Mouse (Mus musculus): ENCODE results near the gene Pcdh15.

Gene Pcdh15

DNA sequence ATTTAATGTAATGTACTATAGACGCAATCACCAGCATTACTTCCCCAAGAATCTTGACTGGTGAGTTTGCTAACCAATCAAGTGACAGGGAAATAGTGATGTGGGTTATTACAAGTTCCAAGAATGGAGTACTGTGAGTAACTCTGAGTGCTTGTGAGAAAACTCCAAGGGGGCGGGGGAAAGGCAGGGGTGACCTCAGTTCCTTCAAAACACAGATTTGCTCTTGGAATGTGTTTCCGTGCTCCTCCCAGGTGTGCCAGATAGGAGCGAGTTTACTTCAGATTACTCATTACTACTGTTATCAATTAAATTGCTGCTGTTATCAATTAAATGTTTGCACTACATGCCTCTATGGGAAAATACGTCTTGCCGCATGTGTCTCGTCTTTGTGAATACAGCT, 634.1 kb downstream of the Pcdh15 start:
- in situ Hi-C loops (cut with MboI; ENCODE audit: low pct_unique_long_range_greater_than_20kb in 1 of 2, low sequenced_read_pairs in 2 of 2, unreplicated experiment in 1 of 2): no loop called here

- in situ Hi-C loops (cut with MboI; ENCODE audit: low pct_unique_long_range_greater_than_20kb in 1 of 2, low sequenced_read_pairs in 2 of 2, unreplicated experiment in 1 of 2): no loop called here
Measured at GRCm38 (mm10) chr10:73749021-73749420, 649.9 kb downstream of the Pcdh15 start.

GRCm38 (mm10) chr10:73753876-73754275, 654.7 kb downstream of the Pcdh15 start:
- in situ Hi-C loops (cut with MboI; ENCODE audit: low pct_unique_long_range_greater_than_20kb in 1 of 2, low sequenced_read_pairs in 2 of 2, unreplicated experiment in 1 of 2): no loop called here

GRCm38 (mm10) chr10:73782945-73783344, 683.8 kb downstream of the Pcdh15 start:
- in situ Hi-C loops (cut with MboI; ENCODE audit: low pct_unique_long_range_greater_than_20kb in 1 of 2, low sequenced_read_pairs in 2 of 2, unreplicated experiment in 1 of 2): no loop called here

GRCm38 (mm10) chr10:73788163-73788562, 689.0 kb downstream of the Pcdh15 start:
- in situ Hi-C loops (cut with MboI; ENCODE audit: low pct_unique_long_range_greater_than_20kb in 1 of 2, low sequenced_read_pairs in 2 of 2, unreplicated experiment in 1 of 2): no loop called here

- in situ Hi-C loops (cut with MboI; ENCODE audit: low pct_unique_long_range_greater_than_20kb in 1 of 2, low sequenced_read_pairs in 2 of 2, unreplicated experiment in 1 of 2): no loop called here
Measured at GRCm38 (mm10) chr10:73805069-73805468, 705.9 kb downstream of the Pcdh15 start.

DNA sequence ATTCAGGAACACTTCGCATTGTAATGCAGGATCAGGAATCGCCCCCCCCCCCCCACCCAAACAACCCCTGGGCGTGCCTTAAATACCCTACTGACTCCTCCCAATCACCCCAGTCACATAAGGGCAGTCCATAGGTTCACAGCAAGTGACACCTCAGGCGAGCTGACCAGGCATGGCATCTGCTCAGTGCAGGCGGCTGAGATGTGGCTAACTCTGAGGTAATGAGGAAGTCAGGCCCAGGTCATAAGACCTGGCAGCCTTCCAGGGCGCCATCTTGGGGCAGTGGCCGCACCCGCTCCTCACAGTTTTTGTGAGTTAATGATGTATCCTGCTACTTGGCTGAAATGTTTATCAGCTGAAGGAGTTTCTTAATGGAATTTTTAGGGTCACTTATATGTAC, 713.2 kb downstream of the Pcdh15 start:
- in situ Hi-C loops (cut with MboI; ENCODE audit: low pct_unique_long_range_greater_than_20kb in 1 of 2, low sequenced_read_pairs in 2 of 2, unreplicated experiment in 1 of 2): no loop called here

DNA sequence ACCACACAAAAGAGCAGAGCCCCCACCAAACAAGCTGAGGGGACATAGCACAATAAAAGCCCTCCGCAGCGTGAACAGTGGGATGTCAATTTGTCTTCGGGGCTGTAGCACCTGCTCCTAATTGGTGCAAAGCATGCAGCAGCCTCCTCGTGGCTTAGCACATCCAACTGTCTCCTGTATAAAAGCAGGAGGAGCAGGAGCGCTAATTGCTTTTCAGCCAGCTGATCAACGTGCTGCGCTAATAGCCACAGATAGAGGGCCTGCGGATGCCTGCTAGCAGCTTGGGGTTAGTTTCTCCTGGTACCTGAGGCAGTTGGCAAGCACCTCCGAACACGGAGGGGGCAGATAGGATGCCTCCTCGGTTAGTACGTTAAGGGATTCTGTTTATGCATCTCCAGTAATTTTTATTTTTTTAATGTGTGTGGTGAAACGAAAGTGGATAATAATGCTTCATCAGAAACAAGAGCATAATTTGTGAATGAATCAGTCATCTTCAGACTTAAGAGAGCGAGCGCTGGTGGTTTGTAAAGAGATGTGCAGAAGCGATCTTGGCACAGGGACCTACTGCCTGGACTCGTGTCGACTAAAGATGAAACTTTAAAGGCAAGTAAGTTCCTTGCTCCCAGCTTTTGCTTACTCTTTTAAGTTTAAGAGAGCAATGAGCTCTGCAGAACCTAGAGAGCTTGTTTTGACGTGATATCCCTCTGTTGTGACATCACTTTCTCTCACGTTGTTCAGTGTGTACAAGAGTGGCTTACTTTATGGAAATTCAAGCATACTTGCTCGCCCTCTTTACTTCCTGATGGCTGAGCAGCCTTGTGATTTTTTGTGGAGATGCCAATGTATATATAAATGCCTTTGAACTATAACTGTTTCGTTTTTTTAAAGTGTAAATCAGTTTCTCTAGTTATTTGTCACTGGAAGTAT, 722.8 kb downstream of the Pcdh15 start:
- in situ Hi-C loops (cut with MboI; ENCODE audit: low pct_unique_long_range_greater_than_20kb in 1 of 2, low sequenced_read_pairs in 2 of 2, unreplicated experiment in 1 of 2): no loop called here

DNA sequence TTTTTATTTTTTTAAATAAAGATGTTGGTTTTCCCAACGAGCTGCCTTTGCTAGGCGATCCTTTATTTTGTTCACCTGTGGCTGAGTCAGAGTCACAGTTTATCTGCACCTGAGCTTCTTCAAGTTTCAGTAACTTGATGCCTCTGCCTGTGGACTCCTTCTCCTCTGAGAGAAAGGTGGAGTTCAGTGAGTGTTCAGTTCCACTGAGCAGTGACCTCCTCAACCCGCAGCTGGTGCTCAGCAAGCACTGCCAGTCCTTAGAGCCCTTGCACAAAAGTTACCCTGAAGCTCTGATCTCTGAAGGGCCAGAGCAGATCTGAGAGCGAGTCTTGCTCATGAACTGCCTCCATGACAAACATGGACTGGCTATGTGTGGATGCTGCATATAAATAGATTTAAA, 724.1 kb downstream of the Pcdh15 start:
- in situ Hi-C loops (cut with MboI; ENCODE audit: low pct_unique_long_range_greater_than_20kb in 1 of 2, low sequenced_read_pairs in 2 of 2, unreplicated experiment in 1 of 2): no loop called here

DNA sequence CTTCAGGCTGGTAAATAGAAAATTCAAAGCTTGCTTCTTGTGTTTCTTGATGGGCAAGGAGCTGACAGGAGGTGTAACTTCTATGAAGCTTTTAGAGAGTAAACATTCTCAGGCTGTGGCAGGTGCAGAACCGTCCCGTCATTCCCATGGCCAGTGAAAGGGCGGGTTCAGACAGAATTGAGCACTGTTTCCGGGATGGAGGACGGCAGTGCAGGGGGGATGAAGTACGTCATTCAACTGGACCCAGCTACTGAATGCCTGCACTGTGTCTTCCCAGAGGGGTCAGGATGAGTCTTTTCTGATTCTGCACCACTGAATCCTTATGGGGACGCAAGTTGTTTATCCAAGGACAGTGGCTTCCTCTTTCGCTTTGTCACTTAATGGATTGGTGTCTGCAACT, 727.2 kb downstream of the Pcdh15 start:
- in situ Hi-C loops (cut with MboI; ENCODE audit: low pct_unique_long_range_greater_than_20kb in 1 of 2, low sequenced_read_pairs in 2 of 2, unreplicated experiment in 1 of 2): no loop called here

DNA sequence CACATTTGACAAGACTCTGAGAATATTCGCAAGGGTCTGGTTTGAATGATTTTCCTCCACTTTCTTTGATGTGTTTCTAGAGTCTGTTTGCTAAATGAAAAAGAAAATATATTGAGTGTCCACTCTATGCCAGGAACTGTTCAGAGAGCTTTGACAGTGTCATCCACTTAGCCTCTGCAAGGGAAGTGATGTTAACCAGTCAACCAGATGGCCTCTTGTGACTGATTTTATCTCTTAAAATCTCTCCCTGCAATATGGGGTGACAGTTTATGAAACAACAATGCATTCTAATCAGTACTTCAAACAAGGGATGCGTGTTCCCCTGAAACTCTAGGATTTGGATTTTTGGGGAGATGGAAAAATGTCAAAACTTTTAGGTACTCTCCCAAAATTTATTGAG, 729.6 kb downstream of the Pcdh15 start:
- in situ Hi-C loops (cut with MboI; ENCODE audit: low pct_unique_long_range_greater_than_20kb in 1 of 2, low sequenced_read_pairs in 2 of 2, unreplicated experiment in 1 of 2): no loop called here

- in situ Hi-C loops (cut with MboI; ENCODE audit: low pct_unique_long_range_greater_than_20kb in 1 of 2, low sequenced_read_pairs in 2 of 2, unreplicated experiment in 1 of 2): no loop called here
Measured at GRCm38 (mm10) chr10:73844998-73845397, 745.9 kb downstream of the Pcdh15 start.

DNA sequence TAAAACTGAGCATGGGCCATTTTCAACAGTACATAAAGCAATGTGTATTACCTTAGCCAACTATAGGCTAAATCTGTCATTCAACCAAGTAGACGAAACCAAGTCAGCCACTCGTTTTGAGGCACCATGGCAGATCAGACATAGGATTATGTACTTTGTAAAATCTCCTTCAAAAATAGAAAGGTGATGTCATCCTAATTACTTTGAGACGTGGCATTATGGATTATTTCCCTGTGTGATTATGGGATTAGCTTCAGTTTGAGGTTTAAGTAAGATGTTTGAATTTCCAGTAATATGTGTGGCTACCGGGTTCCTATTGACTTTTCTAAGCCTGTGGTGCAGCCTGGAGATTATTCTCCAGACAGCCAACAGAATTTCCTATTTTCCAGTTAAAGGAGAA, 763.0 kb downstream of the Pcdh15 start:
- in situ Hi-C loops (cut with MboI; ENCODE audit: low pct_unique_long_range_greater_than_20kb in 1 of 2, low sequenced_read_pairs in 2 of 2, unreplicated experiment in 1 of 2): no loop called here

GRCm38 (mm10) chr10:73878055-73878728, 779.0 kb downstream of the Pcdh15 start:
- in situ Hi-C loops (cut with MboI; ENCODE audit: low pct_unique_long_range_greater_than_20kb in 1 of 2, low sequenced_read_pairs in 2 of 2, unreplicated experiment in 1 of 2): no loop called here

GRCm38 (mm10) chr10:73878729-73879067, 779.6 kb downstream of the Pcdh15 start:
- in situ Hi-C loops (cut with MboI; ENCODE audit: low pct_unique_long_range_greater_than_20kb in 1 of 2, low sequenced_read_pairs in 2 of 2, unreplicated experiment in 1 of 2): no loop called here

GRCm38 (mm10) chr10:73887771-73888170, 788.6 kb downstream of the Pcdh15 start:
- in situ Hi-C loops (cut with MboI; ENCODE audit: low pct_unique_long_range_greater_than_20kb in 1 of 2, low sequenced_read_pairs in 2 of 2, unreplicated experiment in 1 of 2): no loop called here

DNA sequence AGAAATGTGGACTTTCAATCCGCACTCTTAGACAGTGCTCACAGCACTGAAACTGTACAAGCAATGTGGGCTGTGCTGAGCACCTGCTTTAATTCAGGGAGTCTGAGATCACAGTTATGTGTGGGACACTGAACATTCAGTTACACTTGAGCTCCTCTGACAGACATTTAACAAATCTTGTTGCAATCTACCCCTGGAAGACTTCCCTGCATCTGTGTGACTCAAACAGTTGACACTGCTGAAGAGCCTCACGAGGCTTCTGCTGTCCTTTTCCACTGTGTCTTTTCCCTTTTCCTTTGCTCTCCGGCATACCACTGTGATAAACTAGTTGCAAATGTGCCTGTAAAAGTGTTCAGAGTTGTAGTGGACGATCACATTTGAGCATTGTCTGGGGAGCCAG, 793.1 kb downstream of the Pcdh15 start:
- in situ Hi-C loops (cut with MboI; ENCODE audit: low pct_unique_long_range_greater_than_20kb in 1 of 2, low sequenced_read_pairs in 2 of 2, unreplicated experiment in 1 of 2): no loop called here

GRCm38 (mm10) chr10:73896086-73896607, 797.0 kb downstream of the Pcdh15 start:
- in situ Hi-C loops (cut with MboI; ENCODE audit: low pct_unique_long_range_greater_than_20kb in 1 of 2, low sequenced_read_pairs in 2 of 2, unreplicated experiment in 1 of 2): no loop called here

- in situ Hi-C loops (cut with MboI; ENCODE audit: low pct_unique_long_range_greater_than_20kb in 1 of 2, low sequenced_read_pairs in 2 of 2, unreplicated experiment in 1 of 2): no loop called here
Measured at GRCm38 (mm10) chr10:73899165-73899564, 800.0 kb downstream of the Pcdh15 start.

DNA sequence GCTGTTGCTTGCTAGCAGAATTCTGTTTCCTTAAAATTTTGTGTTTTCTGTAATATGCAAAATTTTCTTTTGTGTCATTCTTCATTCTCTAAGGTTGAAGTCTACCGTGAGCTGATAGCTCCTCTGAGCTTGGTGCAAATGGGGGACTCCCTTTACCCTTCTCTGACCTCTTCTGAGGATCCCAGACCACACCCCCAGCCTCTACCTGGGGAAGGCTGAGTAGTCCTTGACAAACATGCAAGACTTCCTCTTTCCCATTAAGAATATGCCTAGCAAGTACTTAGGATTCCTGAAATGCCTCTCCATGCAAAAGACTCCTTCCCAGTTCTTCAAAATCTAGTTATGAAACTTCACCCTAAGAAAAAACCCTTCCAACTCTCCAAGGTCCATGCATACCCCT, 808.5 kb downstream of the Pcdh15 start:
- in situ Hi-C loops (cut with MboI; ENCODE audit: low pct_unique_long_range_greater_than_20kb in 1 of 2, low sequenced_read_pairs in 2 of 2, unreplicated experiment in 1 of 2): no loop called here

Data from mouse embryonic stem cell (cell line).